9 mouse cellular contexts compared by ENCODE assay signal in the genomic region with DNA sequence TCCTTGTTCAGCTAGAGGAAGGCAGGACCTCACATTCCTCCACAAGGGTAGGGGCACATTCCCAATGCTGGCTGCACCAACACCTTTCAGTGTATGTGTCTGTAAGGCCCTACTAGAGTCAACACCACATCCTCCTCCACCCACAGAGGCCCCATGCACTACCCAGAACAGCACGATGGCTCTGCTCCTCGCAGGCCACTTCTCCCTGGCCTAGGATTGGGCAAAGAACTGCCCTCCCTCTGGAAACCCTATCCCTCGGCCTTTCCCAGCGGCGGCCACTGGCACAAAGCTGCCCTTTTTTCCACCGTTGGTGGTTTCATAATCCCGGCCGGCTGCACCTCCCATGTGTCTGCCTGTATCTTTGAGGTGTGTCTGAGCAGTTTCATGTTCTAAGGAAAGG. TPM values are rescaled to one million over a fixed set of nuclear protein-coding genes. Genes with fewer than 3 reads are reported as not detected.
DNase-seq lines count a peak whose midpoint lies in the region; ATAC-seq lines count a peak whose summit lies in the region.
"Had no signal": no experiment of that assay in that cellular context is flagged by ENCODE, and none has a peak within 500 bp of the region (broad histone marks: within the 10 kb centered on the region; RNA-seq: fewer than 3 reads in every experiment).

No protein-coding gene starts in this region.

- H3K9ac ChIP-seq in kidney, embryonic 15.5 days: no peak overlapping the region
- no peak overlapping the region for H3K9ac ChIP-seq in embryonic facial prominence, embryonic 15.5 days

- no peaks in the 10 kb centered on the region for H3K27me3 ChIP-seq in kidney, embryonic 15.5 days
- no peaks in the 10 kb centered on the region for H3K27me3 ChIP-seq in embryonic facial prominence, embryonic 15.5 days

- peak overlapping the region; percentile 92 for H3K27ac ChIP-seq in kidney, embryonic 15.5 days
- peak overlapping the region; percentile 82 for H3K27ac ChIP-seq in embryonic facial prominence, embryonic 15.5 days (replicated peaks)

- 24% methylated on average over 8 of the region's 8 CpGs for WGBS in kidney, embryonic 15.5 days
- WGBS in embryonic facial prominence, embryonic 15.5 days: 36% methylated on average over 8 of the region's 8 CpGs

- no peak overlapping the region for H3K4me3 ChIP-seq in kidney, embryonic 15.5 days (replicated peaks)
- no peak overlapping the region for H3K4me3 ChIP-seq in embryonic facial prominence, embryonic 15.5 days (replicated peaks)
- H3K4me3 ChIP-seq: megakaryocyte, embryonic 14.5 days had no signal

- H3K4me1 ChIP-seq in kidney, embryonic 15.5 days: peaks cover 60% of the 10 kb centered on the region
- H3K4me1 ChIP-seq in embryonic facial prominence, embryonic 15.5 days: peaks cover 61% of the 10 kb centered on the region

- no peak overlapping the region for H3K4me2 ChIP-seq in kidney, embryonic 15.5 days
- H3K4me2 ChIP-seq in embryonic facial prominence, embryonic 15.5 days (replicated peaks): no peak overlapping the region

- ATAC-seq in kidney, embryonic 15.5 days (replicated peaks; ENCODE audit: low FRiP score): peak; percentile 73
- ATAC-seq in embryonic facial prominence, embryonic 15.5 days (ENCODE audit: insufficient number of reproducible peaks, low FRiP score, low TSS enrichment, low read depth): peak; percentile 69
- ATAC-seq in megakaryocyte progenitor cell, adult 5-6 weeks (replicated peaks; ENCODE audit: poor library complexity): peak; percentile 52

- DNase-seq in kidney, adult 11 months: no peak
- DNase-seq in heart, postnatal 4 days: peak; percentile 59
- no peak for DNase-seq in layer of hippocampus, adult 11-12 months (ENCODE audit: low spot score)
- no peak for DNase-seq in retina, postnatal 1 day
- DNase-seq in spleen, postnatal 36 days (ENCODE audit: low spot score in 2 of 2): no peak

- peaks cover 62% of the 10 kb centered on the region for H3K36me3 ChIP-seq in kidney, embryonic 15.5 days
- H3K36me3 ChIP-seq in embryonic facial prominence, embryonic 15.5 days: peaks cover 30% of the 10 kb centered on the region

- H3K9me3 ChIP-seq in kidney, embryonic 15.5 days (replicated peaks): no peaks in the 10 kb centered on the region
- no peaks in the 10 kb centered on the region for H3K9me3 ChIP-seq in embryonic facial prominence, embryonic 15.5 days (replicated peaks)
- H3K9me3 ChIP-seq: megakaryocyte, embryonic 14.5 days had no signal

RNA-seq across cellular contexts. Expression of a gene that starts 46.8 kb away (rescaled TPM):
- 30.1 and 34.6 TPM in 2 replicates for polyA plus RNA-seq in kidney, embryonic 15.5 days (2015; fragmentation: Nextera tagmentation; extraction: Ambion mirVana)
- polyA plus RNA-seq in embryonic facial prominence, embryonic 15.5 days (2015; fragmentation: Nextera tagmentation; extraction: Ambion mirVana): 39.8 and 44.2 TPM in 2 replicates
- 100 to 1,000 TPM; 318 TPM for total RNA-seq in heart, postnatal 4 days (2021)
- total RNA-seq in megakaryocyte progenitor cell, adult 5-6 weeks (2015): 1.2 and 2.6 TPM in 2 replicates
- 3.0 and 4.1 TPM in 2 replicates for total RNA-seq in megakaryocyte progenitor cell, adult 5-6 weeks (2017)

RNA-seq across cellular contexts. Expression of a gene that starts 47.0 kb away (rescaled TPM):
- polyA plus RNA-seq in kidney, embryonic 15.5 days (2015; fragmentation: Nextera tagmentation; extraction: Ambion mirVana): 6.8 and 6.9 TPM in 2 replicates
- polyA plus RNA-seq in embryonic facial prominence, embryonic 15.5 days (2015; fragmentation: Nextera tagmentation; extraction: Ambion mirVana): 0.44 and 0.89 TPM in 2 replicates
- 10 to 100 TPM; 10.3 to 13.9 TPM for total RNA-seq in heart, postnatal 4 days (2021)
- total RNA-seq in megakaryocyte progenitor cell, adult 5-6 weeks (2015): not detected in 2 replicates
- not detected in 2 replicates for total RNA-seq in megakaryocyte progenitor cell, adult 5-6 weeks (2017)

Comparison
In these comparisons a context has a peak if more than half of its experiments do, and no peak if none do; other contexts are left out.
1. RNA of a gene that starts 46.8 kb away (total RNA-seq): 318 TPM in heart, postnatal 4 days; 1.2 to 4.1 TPM in megakaryocyte progenitor cell, adult 5-6 weeks; every median in the first group is over 10 times any median in the second.
2. RNA of a gene that starts 47.0 kb away (total RNA-seq): 10.3 to 13.9 TPM in heart, postnatal 4 days; not detected in megakaryocyte progenitor cell, adult 5-6 weeks; every median in the first group is over 10 times any median in the second.
3. Peak in every context shown above with its lines, with median percentiles within 50 percentile points of each other: ATAC-seq.